Mouse (Mus musculus): ENCODE data around the gene Rnf6. TPM values are rescaled to one million over a fixed set of nuclear protein-coding genes. Genes with fewer than 3 reads are reported as not detected.

Rnf6 gene
- polyA plus RNA-seq, 1 experiment from 2014 or later = 22.7 TPM

GRCm38 (mm10) chr5:146220501-146220878 lies 865 bp downstream of the Rnf6 start:
- WGBS = 11% methylated on average over 13 of the region's 13 CpGs
- ATAC-seq (ENCODE audit: insufficient read depth, low FRiP score, low TSS enrichment) (no peak; the same call in 1 of the 2 replicates), DNase-seq (ENCODE audit: low spot score) (no peak)
- Histone ChIP-seq H3K27me3 (ENCODE audit: control insufficient read depth, insufficient read depth, low read length) (no peaks in the 10 kb centered on the region), H3K9ac (ENCODE audit: low read length) (peak overlapping the region; percentile 33; the same call in 1 of the 2 replicates), H3K4me2 (ENCODE audit: low read depth) (peak overlapping the region; percentile 67), H3K4me3 (ENCODE audit: low read depth, low read length) (peak overlapping the region; percentile 53), H3K27ac (ENCODE audit: low read depth, low read length) (no peak overlapping the region), H3K4me1 (ENCODE audit: control insufficient read depth, insufficient read depth, low read length) (no peaks in the 10 kb centered on the region; the same call in 1 of the 2 replicates), H3K36me3 (ENCODE audit: control insufficient read depth, insufficient read depth, low read length) (no peaks in the 10 kb centered on the region; the same call in 1 of the 2 replicates), H3K9me3 (ENCODE audit: control insufficient read depth, low read length) (no peaks in the 10 kb centered on the region)

GRCm38 (mm10) chr5:146205537-146205936 lies 15.8 kb downstream of the Rnf6 start:
- Histone ChIP-seq H3K36me3 (ENCODE audit: control insufficient read depth, insufficient read depth, low read length) (peaks cover 19% of the 10 kb centered on the region), H3K9me3 (ENCODE audit: control insufficient read depth, low read length) (no peaks in the 10 kb centered on the region), H3K27me3 (ENCODE audit: control insufficient read depth, insufficient read depth, low read length) (no peaks in the 10 kb centered on the region), H3K4me2 (ENCODE audit: low read depth) (no peak overlapping the region), H3K9ac (ENCODE audit: low read length) (no peak overlapping the region), H3K27ac (ENCODE audit: low read depth, low read length) (no peak overlapping the region), H3K4me3 (ENCODE audit: low read depth, low read length) (no peak overlapping the region), H3K4me1 (ENCODE audit: control insufficient read depth, insufficient read depth, low read length) (no peaks in the 10 kb centered on the region)
- 95% methylated on average over 5 of the region's 5 CpGs for WGBS
- DNase-seq (ENCODE audit: low spot score) = no peak
- ATAC-seq (ENCODE audit: insufficient read depth, low FRiP score, low TSS enrichment) = no peak

GRCm38 (mm10) chr5:146203921-146204320 lies 17.4 kb downstream of the Rnf6 start:
- H3K27ac ChIP-seq (ENCODE audit: low read depth, low read length) = no peak overlapping the region
- WGBS = 88% methylated on average over 2 of the region's 2 CpGs
- peaks cover 17% of the 10 kb centered on the region for H3K36me3 ChIP-seq (ENCODE audit: control insufficient read depth, insufficient read depth, low read length)
- H3K9ac ChIP-seq (ENCODE audit: low read length) = no peak overlapping the region
- DNase-seq (ENCODE audit: low spot score) (no peak), ATAC-seq (ENCODE audit: insufficient read depth, low FRiP score, low TSS enrichment) (no peak)
- H3K4me3 ChIP-seq (ENCODE audit: low read depth, low read length) = no peak overlapping the region
- H3K9me3 ChIP-seq (ENCODE audit: control insufficient read depth, low read length) = no peaks in the 10 kb centered on the region
- H3K27me3 ChIP-seq (ENCODE audit: control insufficient read depth, insufficient read depth, low read length) = no peaks in the 10 kb centered on the region
- no peaks in the 10 kb centered on the region for H3K4me1 ChIP-seq (ENCODE audit: control insufficient read depth, insufficient read depth, low read length)
- no peak overlapping the region for H3K4me2 ChIP-seq (ENCODE audit: low read depth)

- no peak for ATAC-seq (ENCODE audit: insufficient read depth, low FRiP score, low TSS enrichment)
- no peaks in the 10 kb centered on the region for H3K4me1 ChIP-seq (ENCODE audit: control insufficient read depth, insufficient read depth, low read length)
- no peak overlapping the region for H3K4me2 ChIP-seq (ENCODE audit: low read depth)
- 98% methylated on average over 6 of the region's 6 CpGs for WGBS
- H3K27me3 ChIP-seq (ENCODE audit: control insufficient read depth, insufficient read depth, low read length) = no peaks in the 10 kb centered on the region
- H3K36me3 ChIP-seq (ENCODE audit: control insufficient read depth, insufficient read depth, low read length) = peaks cover 12% of the 10 kb centered on the region
- H3K27ac ChIP-seq (ENCODE audit: low read depth, low read length) = no peak overlapping the region
- DNase-seq (ENCODE audit: low spot score) = no peak
- H3K9ac ChIP-seq (ENCODE audit: low read length) = no peak overlapping the region
- no peak overlapping the region for H3K4me3 ChIP-seq (ENCODE audit: low read depth, low read length)
- no peaks in the 10 kb centered on the region for H3K9me3 ChIP-seq (ENCODE audit: control insufficient read depth, low read length)
These were observed 20.8 kb downstream of the Rnf6 start for GRCm38 (mm10) chr5:146200580-146200979.

DNA sequence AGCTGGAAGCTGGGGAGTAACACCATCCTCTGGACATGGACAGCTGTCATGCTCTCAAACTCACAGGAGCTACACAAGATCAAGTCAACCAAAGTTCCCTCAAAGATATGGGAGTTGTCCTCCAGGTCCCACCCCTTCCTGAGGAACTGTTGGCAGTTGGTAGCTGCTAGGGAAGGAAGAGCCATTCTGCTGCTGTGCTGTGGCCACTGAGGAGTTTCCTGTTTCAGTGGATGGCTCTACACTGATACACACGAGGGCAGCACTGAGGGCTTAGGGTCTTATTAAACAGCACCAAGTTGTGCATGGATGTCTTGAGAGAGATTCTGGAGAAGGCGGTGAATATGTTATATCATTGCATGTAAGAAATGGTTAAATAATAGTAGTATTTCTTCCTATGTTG lies 21.8 kb downstream of the Rnf6 start:
- Histone ChIP-seq H3K9me3 (ENCODE audit: control insufficient read depth, low read length) (no peaks in the 10 kb centered on the region), H3K4me1 (ENCODE audit: control insufficient read depth, insufficient read depth, low read length) (no peaks in the 10 kb centered on the region), H3K4me2 (ENCODE audit: low read depth) (no peak overlapping the region), H3K27me3 (ENCODE audit: control insufficient read depth, insufficient read depth, low read length) (no peaks in the 10 kb centered on the region), H3K9ac (ENCODE audit: low read length) (no peak overlapping the region), H3K4me3 (ENCODE audit: low read depth, low read length) (no peak overlapping the region), H3K27ac (ENCODE audit: low read depth, low read length) (no peak overlapping the region), H3K36me3 (ENCODE audit: control insufficient read depth, insufficient read depth, low read length) (peaks cover 8% of the 10 kb centered on the region)
- DNase-seq (ENCODE audit: low spot score) = no peak
- no peak for ATAC-seq (ENCODE audit: insufficient read depth, low FRiP score, low TSS enrichment)
- WGBS = 77% methylated on average over 2 of the region's 2 CpGs

DNA sequence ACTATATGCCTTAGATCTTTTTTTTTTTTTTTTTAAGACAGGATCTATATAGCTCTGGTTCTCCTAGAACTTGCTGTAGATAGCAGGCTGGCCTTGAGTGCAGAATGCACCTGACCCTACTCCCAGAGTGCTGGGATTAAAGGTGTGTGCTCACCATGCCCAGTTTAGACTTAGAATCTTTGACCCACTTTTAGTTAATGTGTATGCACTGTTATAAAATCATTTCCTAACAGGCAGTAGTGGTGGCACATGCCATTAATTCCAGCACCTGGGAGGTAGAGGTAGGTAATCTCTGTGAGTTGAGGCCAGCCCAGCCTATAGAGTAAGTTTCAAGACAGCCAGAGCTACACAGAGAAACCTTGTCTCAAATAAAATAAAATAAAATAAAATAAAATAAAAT lies 22.3 kb downstream of the Rnf6 start:
- no peaks in the 10 kb centered on the region for H3K27me3 ChIP-seq (ENCODE audit: control insufficient read depth, insufficient read depth, low read length)
- H3K4me3 ChIP-seq (ENCODE audit: low read depth, low read length) = no peak overlapping the region
- H3K27ac ChIP-seq (ENCODE audit: low read depth, low read length) = no peak overlapping the region
- no peak overlapping the region for H3K4me2 ChIP-seq (ENCODE audit: low read depth)
- no peaks in the 10 kb centered on the region for H3K9me3 ChIP-seq (ENCODE audit: control insufficient read depth, low read length)
- peaks cover 5% of the 10 kb centered on the region for H3K36me3 ChIP-seq (ENCODE audit: control insufficient read depth, insufficient read depth, low read length)
- DNase-seq (ENCODE audit: low spot score) (no peak), ATAC-seq (ENCODE audit: insufficient read depth, low FRiP score, low TSS enrichment) (no peak)
- H3K9ac ChIP-seq (ENCODE audit: low read length) = no peak overlapping the region
- no peaks in the 10 kb centered on the region for H3K4me1 ChIP-seq (ENCODE audit: control insufficient read depth, insufficient read depth, low read length)

- no peak overlapping the region for H3K27ac ChIP-seq (ENCODE audit: low read depth, low read length)
- H3K9me3 ChIP-seq (ENCODE audit: control insufficient read depth, low read length) = no peaks in the 10 kb centered on the region
- no peaks in the 10 kb centered on the region for H3K36me3 ChIP-seq (ENCODE audit: control insufficient read depth, insufficient read depth, low read length)
- no peaks in the 10 kb centered on the region for H3K4me1 ChIP-seq (ENCODE audit: control insufficient read depth, insufficient read depth, low read length)
- no peak for ATAC-seq (ENCODE audit: insufficient read depth, low FRiP score, low TSS enrichment)
- no peak for DNase-seq (ENCODE audit: low spot score)
- no peaks in the 10 kb centered on the region for H3K27me3 ChIP-seq (ENCODE audit: control insufficient read depth, insufficient read depth, low read length)
- H3K4me2 ChIP-seq (ENCODE audit: low read depth) = no peak overlapping the region
- no peak overlapping the region for H3K9ac ChIP-seq (ENCODE audit: low read length)
- no peak overlapping the region for H3K4me3 ChIP-seq (ENCODE audit: low read depth, low read length)
- 83% methylated on average over 8 of the region's 8 CpGs for WGBS
These were observed 28.0 kb downstream of the Rnf6 start for GRCm38 (mm10) chr5:146193360-146193759.

DNA sequence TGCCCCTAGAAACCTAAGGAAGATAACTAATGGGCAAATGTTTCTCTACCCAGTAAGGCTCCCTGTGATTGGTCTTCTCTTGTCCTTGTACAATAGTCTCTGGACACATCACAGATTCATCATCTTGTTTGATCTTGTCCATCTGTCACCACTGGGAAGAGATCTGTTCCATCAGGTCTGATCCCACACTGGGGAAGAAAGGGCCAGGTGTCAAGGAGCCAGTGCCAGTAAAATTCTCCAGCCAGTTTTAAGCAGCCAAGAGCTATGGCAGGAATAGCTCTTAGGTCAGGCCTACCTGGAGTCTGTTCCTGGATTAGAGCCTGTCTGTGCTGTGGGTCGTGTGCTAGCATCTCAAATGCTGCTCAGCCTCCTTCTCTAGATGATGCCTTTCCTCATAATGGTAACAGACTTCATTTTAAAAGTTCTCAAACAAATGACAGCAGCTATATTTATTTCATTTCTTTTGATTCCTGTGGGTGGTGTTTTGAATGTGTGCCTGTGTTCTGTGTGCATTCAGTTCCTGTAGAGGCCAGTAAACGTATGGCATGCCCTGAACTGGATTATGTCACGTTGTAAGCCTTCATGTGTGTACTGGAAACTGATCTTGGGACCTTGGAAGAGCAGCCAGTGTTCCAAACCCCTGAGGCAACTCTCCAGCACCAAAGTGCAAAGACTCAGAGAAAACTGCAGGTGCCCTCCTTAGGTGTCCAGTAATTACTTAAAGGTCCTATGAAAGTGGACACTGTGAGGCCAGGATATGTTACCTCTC lies 30.7 kb downstream of the Rnf6 start:
- WGBS = 71% methylated on average over 3 of the region's 3 CpGs
- Histone ChIP-seq H3K36me3 (ENCODE audit: control insufficient read depth, insufficient read depth, low read length) (no peaks in the 10 kb centered on the region), H3K27me3 (ENCODE audit: control insufficient read depth, insufficient read depth, low read length) (no peaks in the 10 kb centered on the region), H3K4me1 (ENCODE audit: control insufficient read depth, insufficient read depth, low read length) (no peaks in the 10 kb centered on the region), H3K9ac (ENCODE audit: low read length) (no peak overlapping the region), H3K9me3 (ENCODE audit: control insufficient read depth, low read length) (no peaks in the 10 kb centered on the region), H3K4me2 (ENCODE audit: low read depth) (no peak overlapping the region), H3K4me3 (ENCODE audit: low read depth, low read length) (no peak overlapping the region), H3K27ac (ENCODE audit: low read depth, low read length) (no peak overlapping the region)
- no peak for ATAC-seq (ENCODE audit: insufficient read depth, low FRiP score, low TSS enrichment)
- no peak for DNase-seq (ENCODE audit: low spot score)

GRCm38 (mm10) chr5:146190093-146190492 lies 31.3 kb downstream of the Rnf6 start:
- Histone ChIP-seq H3K27me3 (ENCODE audit: control insufficient read depth, insufficient read depth, low read length) (no peaks in the 10 kb centered on the region), H3K27ac (ENCODE audit: low read depth, low read length) (no peak overlapping the region), H3K4me3 (ENCODE audit: low read depth, low read length) (no peak overlapping the region), H3K9ac (ENCODE audit: low read length) (no peak overlapping the region), H3K4me1 (ENCODE audit: control insufficient read depth, insufficient read depth, low read length) (no peaks in the 10 kb centered on the region), H3K36me3 (ENCODE audit: control insufficient read depth, insufficient read depth, low read length) (no peaks in the 10 kb centered on the region), H3K9me3 (ENCODE audit: control insufficient read depth, low read length) (no peaks in the 10 kb centered on the region), H3K4me2 (ENCODE audit: low read depth) (no peak overlapping the region)
- no peak for DNase-seq (ENCODE audit: low spot score)
- no peak for ATAC-seq (ENCODE audit: insufficient read depth, low FRiP score, low TSS enrichment)
- WGBS = 70% methylated on average over 4 of the region's 4 CpGs
